Mouse (Mus musculus) ovary, adult 10 weeks (tissue): ENCODE data around the gene Nemf. TPM values are rescaled to one million over a fixed set of nuclear protein-coding genes. Genes with fewer than 3 reads are reported as not detected.

Experiments
- polyA plus RNA-seq: library from polyadenylated mRNA; stranded (reverse); fragments of 350-450 nt; fragmentation: Illumina TruSeq; extraction: RNeasy Lipid Tissue Mini Kit (QIAGEN cat#74804); gene quantifications from one replicate; pipeline ENCODE4 v1.2.3, GENCODE M21; 2014

Nemf gene
- 111 TPM for polyA plus RNA-seq

GRCm38 (mm10) chr12:69356546-69357299 lies at the start of gene Nemf:
Gene Nemf (minus strand): TSS chr12:69357165.

GRCm38 (mm10) chr12:69371854-69372671 lies 15.1 kb upstream of the Nemf start, which contains the start of the genes Arf6 and Gm9887:
Gene Arf6 (plus strand): TSS chr12:69372150.
Gene Gm9887 (minus strand): TSS chr12:69372458.

GRCm38 (mm10) chr12:69296511-69297410 lies 60.2 kb downstream of the Nemf start, which contains the start of gene Klhdc2:
Gene Klhdc2 (plus strand): TSS chr12:69296681.

Other genes with a start within 250 kb of the Nemf start
- gene Rps29, start 198.0 kb downstream of the Nemf start, polyA plus RNA-seq, result 34.2 TPM
- gene Lrr1, start 188.4 kb downstream of the Nemf start, polyA plus RNA-seq, result 25.0 TPM
- 191 TPM for gene Rpl36al, start 173.1 kb downstream of the Nemf start, polyA plus RNA-seq
- gene Mgat2, start 173.0 kb downstream of the Nemf start, polyA plus RNA-seq, result 173 TPM
- gene Gm49383, start 160.1 kb downstream of the Nemf start, polyA plus RNA-seq, result 1.3 TPM
- gene Dnaaf2, start 158.7 kb downstream of the Nemf start, polyA plus RNA-seq, result 3.9 TPM
- gene Gm49384, start 152.9 kb downstream of the Nemf start, polyA plus RNA-seq, result 26.4 TPM
- 16.5 TPM for gene Pole2, start 129.0 kb downstream of the Nemf start, polyA plus RNA-seq
- 20.0 TPM for gene Klhdc1, start 116.0 kb downstream of the Nemf start, polyA plus RNA-seq
- gene Klhdc2, start 60.5 kb downstream of the Nemf start, polyA plus RNA-seq, result 165 TPM
- gene Arf6, start 15.0 kb upstream of the Nemf start, polyA plus RNA-seq, result 74.6 TPM
- gene Gm9887, start 15.3 kb upstream of the Nemf start, polyA plus RNA-seq, result not detected
- gene Vcpkmt, start 225.9 kb upstream of the Nemf start, polyA plus RNA-seq, result 43.2 TPM